Mouse (Mus musculus) gastrocnemius, postnatal 25 days (tissue): ENCODE measurements around the gene Daglb. TPM values are rescaled to one million over a fixed set of nuclear protein-coding genes. Genes with fewer than 3 reads are reported as not detected.
"Not testable (repeated sequence)": the region's sequence is repeated elsewhere in the genome, so short reads cannot be mapped to it uniquely, and the experiment has no call there.

Experiments
- DNase-seq: peaks from one replicate; pipeline ENCODE4 v3.0.0; 2022
- total RNA-seq, 2 experiments: library from RNA; stranded (reverse); gene quantifications; 1 replicate in 1 of 2; 2 replicates in 1 of 2; pipeline ENCODE4 v1.2.3; 2021

The Daglb gene
- total RNA-seq, 2 experiments from 2014 or later = 6.0 to 7.2 TPM

GRCm38 (mm10) chr5:143487193-143487592 is 22.8 kb downstream of the Daglb start:
- DNase-seq = no peak

- DNase-seq = no peak
Observed at GRCm38 (mm10) chr5:143487998-143488397, 23.6 kb downstream of the Daglb start.

GRCm38 (mm10) chr5:143489749-143490342 is 25.5 kb downstream of the Daglb start:
- DNase-seq = no peak

- no peak for DNase-seq
Observed at GRCm38 (mm10) chr5:143491736-143492135, 27.4 kb downstream of the Daglb start.

- DNase-seq = no peak
Observed at GRCm38 (mm10) chr5:143493163-143493562, 28.8 kb downstream of the Daglb start.

- DNase-seq = no peak
Observed at GRCm38 (mm10) chr5:143495708-143496107, 31.3 kb downstream of the Daglb start.

GRCm38 (mm10) chr5:143497451-143497850 is 33.1 kb downstream of the Daglb start:
- DNase-seq = no peak

- no peak for DNase-seq
Observed at GRCm38 (mm10) chr5:143499197-143499596, 34.8 kb downstream of the Daglb start.

GRCm38 (mm10) chr5:143499686-143500085 is 35.3 kb downstream of the Daglb start:
- DNase-seq = no peak

- DNase-seq = not testable (repeated sequence)
Observed at GRCm38 (mm10) chr5:143500711-143501110, 36.3 kb downstream of the Daglb start.

GRCm38 (mm10) chr5:143501140-143501539 is 36.8 kb downstream of the Daglb start:
- no peak for DNase-seq

- no peak for DNase-seq
Observed at GRCm38 (mm10) chr5:143501649-143502048, 37.3 kb downstream of the Daglb start.

GRCm38 (mm10) chr5:143502899-143503557 is 38.6 kb downstream of the Daglb start:
- DNase-seq = no peak

- no peak for DNase-seq
Observed at GRCm38 (mm10) chr5:143503740-143504139, 39.4 kb downstream of the Daglb start.

GRCm38 (mm10) chr5:143504453-143504852 is 40.1 kb downstream of the Daglb start:
- no peak for DNase-seq

- no peak for DNase-seq
Observed at GRCm38 (mm10) chr5:143505056-143505455, 40.7 kb downstream of the Daglb start.

GRCm38 (mm10) chr5:143505545-143505944 is 41.2 kb downstream of the Daglb start:
- no peak for DNase-seq

- DNase-seq = no peak
Observed at GRCm38 (mm10) chr5:143509294-143509693, 44.9 kb downstream of the Daglb start.

- DNase-seq = no peak
Observed at GRCm38 (mm10) chr5:143509737-143510136, 45.4 kb downstream of the Daglb start.

- DNase-seq = no peak
Observed at GRCm38 (mm10) chr5:143511577-143511976, 47.2 kb downstream of the Daglb start.

- DNase-seq = no peak
Observed at GRCm38 (mm10) chr5:143512305-143512704, 47.9 kb downstream of the Daglb start.

- DNase-seq = no peak
Observed at GRCm38 (mm10) chr5:143514878-143515277, 50.5 kb downstream of the Daglb start.

- DNase-seq = no peak
Observed at GRCm38 (mm10) chr5:143517005-143517404, 52.6 kb downstream of the Daglb start.

GRCm38 (mm10) chr5:143517436-143517835 is 53.1 kb downstream of the Daglb start:
- DNase-seq = no peak
